Mouse (Mus musculus): ENCODE data around the gene Tle4.

DNA sequence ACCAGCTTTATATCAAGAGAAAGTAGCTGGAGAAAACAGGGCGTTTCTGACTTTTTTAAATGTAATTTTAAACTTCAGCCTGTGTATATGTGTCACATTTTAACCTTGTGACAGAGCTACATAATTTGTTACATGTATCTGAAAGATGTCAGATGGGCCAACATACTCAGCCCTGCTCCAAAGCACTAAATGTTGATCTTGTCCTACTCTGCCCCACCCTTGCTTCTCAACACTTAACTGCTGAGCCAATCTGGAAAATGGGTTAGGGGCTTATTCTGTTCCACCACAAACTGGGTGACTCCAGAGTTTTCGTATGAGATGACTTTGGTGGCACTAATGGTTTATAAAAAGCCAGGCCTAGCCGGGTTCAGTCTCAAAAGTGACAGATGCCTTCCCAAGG lies 2.5 kb upstream of the Tle4 start:
- no peak for TF ChIP-seq GATA1 (IDR thresholded peaks at IDR 0.05; ENCODE audit: borderline replicate concordance, low read length)
- no peak for TF ChIP-seq FLI1 (IDR thresholded peaks at IDR 0.05; ENCODE audit: low read length)

All from megakaryocyte, embryonic 14.5 days (primary cell).